Mouse (Mus musculus) c-Kit-negative CD71-positive TER-119-positive erythroid progenitor cells, embryonic 14.5 days (primary cell): ENCODE results near the gene Arid1a.
"Not testable (repeated sequence)": the region's sequence is repeated elsewhere in the genome, so short reads cannot be mapped to it uniquely, and the experiment has no call there.

Experiments
- DNase-seq: peaks from one replicate; pipeline ENCODE4 v3.0.0-alpha.2; 2013; ENCODE audit warnings: low read depth, low spot score

Gene Arid1a

GRCm38 (mm10) chr4:133675594-133676016 is 81.0 kb downstream of the Arid1a start:
- DNase-seq, result no peak

- no peak for DNase-seq
These were observed 82.3 kb downstream of the Arid1a start for GRCm38 (mm10) chr4:133674331-133674695.

DNA sequence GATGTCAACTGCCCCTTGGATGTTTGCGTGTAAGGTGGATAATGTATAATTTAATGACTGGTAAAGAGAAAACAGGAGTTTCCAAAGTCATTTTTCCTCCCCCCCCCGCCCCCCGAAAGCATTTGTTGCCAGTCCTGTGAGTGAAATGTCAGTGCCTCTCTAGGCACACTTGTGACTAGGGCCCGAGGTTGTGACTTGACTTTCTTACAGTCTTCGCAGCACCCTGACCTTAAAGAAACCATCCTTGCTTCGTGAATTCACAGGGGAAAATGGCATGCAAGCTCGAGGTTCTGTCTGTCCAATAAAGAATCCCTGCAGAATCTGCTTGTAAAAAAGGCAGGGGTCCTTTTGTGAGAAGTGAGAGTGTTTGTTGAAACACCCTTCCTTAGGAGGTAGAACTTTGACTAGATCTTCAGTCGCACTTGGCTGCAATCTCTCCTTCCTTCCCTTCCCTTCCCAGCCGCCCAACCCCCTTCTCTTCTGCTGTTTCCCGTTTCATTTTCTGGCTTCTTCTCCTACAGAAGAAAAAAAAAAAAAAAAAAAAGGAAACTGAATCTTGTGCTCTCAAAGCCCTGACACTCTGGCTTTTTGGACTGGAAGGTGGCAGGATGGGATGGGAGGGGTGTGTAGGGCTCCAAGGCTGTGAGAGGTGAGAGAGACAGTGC is 82.8 kb downstream of the Arid1a start:
- peak; percentile 15 for DNase-seq

- peak; percentile 33 for DNase-seq
These were observed 83.5 kb downstream of the Arid1a start for GRCm38 (mm10) chr4:133672845-133673647.

GRCm38 (mm10) chr4:133671881-133672844 is 84.4 kb downstream of the Arid1a start, which contains the start of gene Pigv:
Gene Pigv, minus strand, starts transcription at chr4:133672647.
- peak; percentile 87 for DNase-seq

- DNase-seq, result peak; percentile 68
These were observed 85.2 kb downstream of the Arid1a start for GRCm38 (mm10) chr4:133671184-133671880.

DNA sequence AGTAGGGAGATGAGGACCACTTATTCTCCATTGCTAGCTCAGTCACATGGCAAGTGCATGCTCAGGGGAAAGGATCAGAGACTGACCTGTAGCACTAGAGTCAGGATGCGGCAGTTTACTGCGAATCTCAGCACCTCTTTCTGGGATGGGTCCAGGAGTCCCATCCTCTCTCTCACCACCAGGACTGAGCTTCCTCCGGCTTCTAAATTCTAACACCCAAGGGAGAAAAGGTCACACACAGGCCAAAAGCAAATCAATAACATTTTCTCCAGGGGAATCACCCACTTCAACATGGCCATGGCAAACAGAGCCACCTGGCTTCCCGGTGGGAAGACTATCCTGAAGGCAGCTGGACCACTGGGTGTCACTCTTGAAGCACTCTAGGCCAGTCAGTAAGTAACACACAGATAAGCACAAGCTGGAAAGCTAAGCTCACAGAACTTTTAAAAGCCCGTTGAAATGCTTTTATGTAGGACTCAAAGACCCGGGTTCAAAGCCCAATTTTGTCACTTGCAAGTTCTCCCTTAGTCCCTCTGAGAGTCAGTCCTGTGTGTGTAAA is 86.8 kb downstream of the Arid1a start:
- DNase-seq, result no peak

GRCm38 (mm10) chr4:133668537-133668936 is 88.0 kb downstream of the Arid1a start:
- no peak for DNase-seq

GRCm38 (mm10) chr4:133666199-133666598 is 90.4 kb downstream of the Arid1a start:
- DNase-seq, result no peak

GRCm38 (mm10) chr4:133665118-133665517 is 91.5 kb downstream of the Arid1a start:
- no peak for DNase-seq

DNA sequence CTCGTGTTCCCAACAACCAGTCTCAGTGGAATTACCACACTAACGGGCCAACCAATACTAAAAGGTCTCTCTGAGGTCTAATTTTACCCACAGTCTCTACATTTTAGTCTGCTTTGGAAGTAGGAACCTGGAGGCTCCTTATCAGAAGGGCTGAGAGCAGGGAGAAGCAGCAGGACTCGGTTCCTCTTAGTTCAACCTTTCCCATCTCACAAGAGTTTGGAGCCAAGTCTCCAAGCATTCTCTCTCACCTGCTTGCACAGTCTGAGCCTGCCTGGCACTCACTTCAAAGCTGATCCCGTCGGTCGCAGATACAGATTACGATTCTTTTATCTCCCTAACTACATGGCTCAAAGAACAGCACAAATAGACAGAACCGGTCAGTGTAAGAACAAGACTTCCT is 93.6 kb downstream of the Arid1a start:
- DNase-seq, result no peak

DNA sequence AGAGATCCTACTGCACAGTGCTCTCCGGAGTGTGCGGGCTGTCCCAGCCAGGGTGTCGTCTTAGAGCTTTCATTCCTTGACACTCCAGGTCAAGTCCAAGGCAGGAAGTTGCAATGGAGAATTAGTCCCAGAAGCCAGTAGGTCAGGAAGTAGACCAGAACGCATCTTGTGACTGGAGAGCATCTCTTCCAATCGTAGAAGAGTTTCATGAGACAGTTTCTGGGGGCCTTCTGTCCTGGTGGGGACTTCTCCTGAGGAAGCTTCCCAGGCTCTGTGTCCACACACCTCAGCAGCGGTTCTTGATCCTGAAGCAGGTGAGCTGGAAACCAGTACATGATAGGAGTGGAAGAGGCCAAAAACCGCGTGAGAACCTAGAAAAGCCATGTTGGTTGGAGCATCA is 94.1 kb downstream of the Arid1a start:
- DNase-seq, result no peak

GRCm38 (mm10) chr4:133660193-133661155 is 96.1 kb downstream of the Arid1a start:
- no peak for DNase-seq

DNA sequence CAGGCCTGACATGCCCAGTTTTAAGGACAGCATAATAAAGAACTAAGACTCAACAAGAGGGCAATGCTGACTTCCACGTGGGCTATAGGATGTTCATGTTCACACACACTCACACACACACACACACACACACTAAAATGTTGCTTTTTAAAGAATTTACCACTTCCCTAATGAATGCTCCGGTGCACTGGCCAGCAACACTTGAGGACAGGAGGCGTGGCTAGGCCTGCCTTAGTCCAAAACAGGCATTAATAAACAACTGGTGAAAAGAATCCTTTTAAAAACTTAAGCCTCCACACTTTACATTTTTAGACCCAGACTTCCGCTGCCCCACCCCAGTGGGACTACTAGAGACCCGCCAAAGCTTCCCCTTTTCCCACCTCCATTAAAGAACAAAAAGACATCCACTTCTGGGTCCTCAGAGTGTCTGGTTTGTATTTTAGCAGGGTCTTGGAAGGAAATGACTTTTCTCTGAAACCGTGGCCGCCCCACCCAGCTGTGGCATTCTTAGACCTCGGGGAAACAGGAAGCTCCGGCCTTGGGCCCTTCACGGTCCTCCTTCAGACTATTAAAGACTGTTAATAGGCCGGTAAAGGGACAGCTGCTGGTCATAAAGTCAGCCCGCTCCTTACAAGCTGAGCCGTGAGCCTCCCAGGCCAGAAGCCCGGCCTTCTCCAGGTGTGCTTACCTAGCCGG is 96.9 kb downstream of the Arid1a start:
- DNase-seq, result no peak

DNA sequence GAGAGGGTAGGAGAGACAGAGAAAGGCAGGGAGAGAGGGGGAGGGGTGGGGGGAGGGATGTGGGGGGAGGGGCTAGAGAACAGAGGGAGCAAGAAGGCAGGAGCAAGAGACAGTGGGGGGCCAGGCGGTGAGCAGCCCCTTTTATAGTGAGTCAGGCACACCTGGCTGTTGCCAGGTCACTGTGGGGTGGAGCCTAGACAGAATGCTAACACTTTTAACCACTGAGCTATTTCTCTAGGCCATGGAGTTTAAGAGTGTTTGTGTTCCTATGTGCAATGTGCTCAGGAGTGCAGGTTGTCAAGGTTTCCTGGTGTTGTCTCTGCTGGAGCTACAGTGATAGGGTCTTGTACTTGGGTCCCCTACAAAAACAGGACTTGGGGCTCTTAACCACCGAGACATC is 97.8 kb downstream of the Arid1a start:
- DNase-seq, result no peak

- no peak for DNase-seq
These were observed 98.6 kb downstream of the Arid1a start for GRCm38 (mm10) chr4:133657829-133658458.

GRCm38 (mm10) chr4:133656997-133657396 is 99.6 kb downstream of the Arid1a start:
- DNase-seq, result no peak

DNA sequence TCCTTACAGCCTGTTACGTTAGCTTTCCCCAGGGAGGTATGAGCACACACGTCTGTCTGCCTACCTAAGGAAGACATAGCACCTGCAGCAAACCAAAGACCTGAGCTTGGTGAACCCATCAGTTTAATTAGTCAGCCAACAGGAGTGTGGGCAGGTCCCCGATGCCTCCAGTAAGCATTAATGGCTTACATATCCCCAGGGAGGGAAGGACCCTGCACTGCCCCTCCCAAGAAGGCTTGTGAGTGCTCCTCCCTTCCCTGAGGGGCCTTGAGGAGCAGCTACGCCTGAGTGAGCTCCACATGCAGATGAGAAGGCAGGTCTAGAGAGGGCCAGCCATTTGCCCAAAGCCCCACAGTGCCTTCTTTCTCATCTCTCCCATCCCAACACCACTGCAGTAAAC is 100.3 kb downstream of the Arid1a start:
- no peak for DNase-seq

- not testable (repeated sequence) for DNase-seq
These were observed 102.5 kb downstream of the Arid1a start for GRCm38 (mm10) chr4:133654070-133654469.
